Mouse (Mus musculus) brain, embryonic 14.5 days (tissue): ENCODE measurements around the gene Abhd2.

Experiments used
- CTCF ChIP-seq: fragments of 200-500 bp; IDR thresholded peaks from 2 replicates; pipeline ENCODE4 v1.5.1; 2012; ENCODE audit warnings: inconsistent platforms, mild to moderate bottlenecking, moderate library complexity, borderline replicate concordance; ENCODE audit not compliant: insufficient read depth, insufficient read length; ENCODE audit errors: extremely low read depth
- POLR2A ChIP-seq: fragments of 200-500 bp; IDR thresholded peaks from 2 replicates; pipeline ENCODE4 v1.6.1; 2012; ENCODE audit warnings: mild to moderate bottlenecking, inconsistent platforms, borderline replicate concordance; ENCODE audit not compliant: poor library complexity, insufficient read depth, insufficient read length, severe bottlenecking; ENCODE audit errors: extremely low read depth

DNA sequence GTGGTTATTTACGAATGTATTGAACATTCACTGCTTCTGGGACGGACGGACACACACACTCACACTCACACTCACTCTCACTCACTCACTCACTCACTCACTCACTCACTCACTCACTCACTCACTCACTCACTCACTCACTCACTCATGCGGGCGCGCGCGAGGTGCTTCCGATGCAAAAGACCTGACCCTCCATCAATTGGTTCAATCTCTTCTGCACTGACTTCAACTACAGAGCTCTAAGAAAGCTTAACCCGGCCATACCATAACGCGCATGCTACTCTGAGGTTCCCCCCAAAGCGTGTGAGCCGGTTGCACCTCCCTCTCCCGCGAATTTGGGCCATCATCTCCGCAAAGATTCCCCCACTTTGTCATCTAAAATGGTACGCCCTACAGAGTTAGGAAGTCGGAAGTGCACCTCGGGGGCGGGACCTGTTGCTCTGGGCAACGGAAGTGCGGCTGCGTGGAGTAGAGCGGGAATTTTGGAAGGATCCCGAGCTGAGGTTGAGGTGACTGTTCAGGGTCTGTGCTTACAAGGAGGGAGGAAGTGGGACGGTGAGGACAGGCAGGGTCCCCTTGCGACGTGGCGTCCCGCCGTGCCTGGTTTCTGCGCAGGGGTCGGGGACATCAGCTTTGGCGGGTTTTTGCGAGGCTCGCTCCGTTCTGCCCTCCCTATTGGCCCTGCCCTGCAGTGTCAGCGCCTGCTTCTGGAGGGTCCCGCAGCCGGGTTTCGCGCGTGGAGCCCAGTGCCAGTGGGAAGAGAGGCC lies 119.1 kb downstream of the Abhd2 start, which contains the start of gene Fanci:
- TF ChIP-seq CTCF, result no peak
- no peak for TF ChIP-seq POLR2A
